Mouse (Mus musculus) G1E (cell line): ENCODE measurements around the gene Ddx27. TPM values are rescaled to one million over a fixed set of nuclear protein-coding genes. Genes with fewer than 3 reads are reported as not detected.

Experiments used
- ATAC-seq: 2 replicates; pipeline ENCODE4 v1.8.0; 2016; ENCODE audit warnings: mild to moderate bottlenecking; ENCODE audit not compliant: insufficient number of reproducible peaks, poor library complexity, low FRiP score, severe bottlenecking; ENCODE audit errors: extremely low read depth
- DNase-seq: peaks from one replicate; pipeline ENCODE4 v3.0.0; 2012; ENCODE audit warnings: low spot score
- H3K27me3 ChIP-seq: 2 replicates; pipeline ENCODE4 v1.6.1; 2012; ENCODE audit warnings: mild to moderate bottlenecking, low read length, inconsistent platforms; ENCODE audit not compliant: insufficient read depth
- H3K36me3 ChIP-seq: replicated peaks from 2 replicates; pipeline ENCODE3; 2012; ENCODE audit warnings: mild to moderate bottlenecking, inconsistent platforms
- H3K4me1 ChIP-seq: 2 replicates; pipeline ENCODE4 v1.6.1; 2012; ENCODE audit warnings: low read depth, low read length, inconsistent platforms, mixed read lengths; ENCODE audit not compliant: insufficient read depth
- H3K4me3 ChIP-seq: 2 replicates; pipeline ENCODE4 v1.5.1; 2012; ENCODE audit warnings: low read depth, mild to moderate bottlenecking, inconsistent platforms, low read length, moderate library complexity, mixed read lengths
- H3K9me3 ChIP-seq: replicated peaks from 2 replicates; pipeline ENCODE4 v1.6.1; 2012; ENCODE audit warnings: inconsistent platforms
- CTCF ChIP-seq: IDR thresholded peaks from 2 replicates; pipeline ENCODE4 v1.5.1; 2012; ENCODE audit warnings: low read depth, low read length, inconsistent platforms, mixed read lengths
- GATA1 ChIP-seq: IDR thresholded peaks from 2 replicates; pipeline ENCODE4 v1.6.1; 2012; ENCODE audit warnings: borderline replicate concordance, low read length, inconsistent platforms, mixed read lengths
- GATA2 ChIP-seq: IDR thresholded peaks from 2 replicates; pipeline ENCODE4 v1.6.1; 2012; ENCODE audit warnings: low read depth, low read length, inconsistent platforms, borderline replicate concordance
- POLR2AphosphoS5 ChIP-seq: IDR thresholded peaks from 2 replicates; pipeline ENCODE4 v1.6.1; 2012; ENCODE audit warnings: low read depth, low read length, inconsistent platforms; ENCODE audit not compliant: insufficient replicate concordance
- TAL1 ChIP-seq: conservative IDR thresholded peaks from 2 replicates; pipeline ENCODE4 v1.6.1; 2012; ENCODE audit warnings: low read depth, low read length, inconsistent platforms, mixed read lengths
- polyA plus RNA-seq: library from polyadenylated mRNA; stranded (reverse); fragments of >175 nt; gene quantifications from 2 replicates; pipeline ENCODE4 v1.2.3, GENCODE M21; 2012
- total RNA-seq, 2 experiments: library from RNA; stranded (forward) in 1 of 2; stranded (reverse) in 1 of 2; fragments of 200-1000 nt in 1 of 2; fragments of >200 nt in 1 of 2; fragmentation: Nextera tagmentation in 1 of 2; gene quantifications; 2 replicates each; pipeline ENCODE4 v1.2.3; 2014 to 2017

Gene Ddx27
- total and polyA plus RNA-seq, 3 experiments: 80.6 to 137 (median 101) TPM

- no peaks in the 10 kb centered on the region for H3K27me3 ChIP-seq
- H3K4me3 ChIP-seq: peak overlapping the region; percentile 72
- H3K4me1 ChIP-seq: peaks cover 45% of the 10 kb centered on the region
- ATAC-seq (no peak), DNase-seq (no peak)
- TF ChIP-seq POLR2AphosphoS5 (peak; percentile 86; the same call in 1 of the 2 replicates), GATA1 (no peak)
- no peaks in the 10 kb centered on the region for H3K9me3 ChIP-seq
- peaks cover 40% of the 10 kb centered on the region for H3K36me3 ChIP-seq
Observed at GRCm38 (mm10) chr2:167064601-167065295, 49.8 kb downstream of the Ddx27 start.

GRCm38 (mm10) chr2:167066031-167066430 lies 51.0 kb downstream of the Ddx27 start:
- Histone ChIP-seq H3K27me3 (peaks cover 11% of the 10 kb centered on the region), H3K4me3 (peak overlapping the region; percentile 72; the same call in 1 of the 2 replicates), H3K36me3 (peaks cover 30% of the 10 kb centered on the region), H3K9me3 (no peaks in the 10 kb centered on the region), H3K4me1 (peaks cover 39% of the 10 kb centered on the region)
- ATAC-seq (no peak), DNase-seq (no peak)
- TF ChIP-seq POLR2AphosphoS5 (peak; percentile 76; the same call in 1 of the 2 replicates), GATA1 (no peak)

DNA sequence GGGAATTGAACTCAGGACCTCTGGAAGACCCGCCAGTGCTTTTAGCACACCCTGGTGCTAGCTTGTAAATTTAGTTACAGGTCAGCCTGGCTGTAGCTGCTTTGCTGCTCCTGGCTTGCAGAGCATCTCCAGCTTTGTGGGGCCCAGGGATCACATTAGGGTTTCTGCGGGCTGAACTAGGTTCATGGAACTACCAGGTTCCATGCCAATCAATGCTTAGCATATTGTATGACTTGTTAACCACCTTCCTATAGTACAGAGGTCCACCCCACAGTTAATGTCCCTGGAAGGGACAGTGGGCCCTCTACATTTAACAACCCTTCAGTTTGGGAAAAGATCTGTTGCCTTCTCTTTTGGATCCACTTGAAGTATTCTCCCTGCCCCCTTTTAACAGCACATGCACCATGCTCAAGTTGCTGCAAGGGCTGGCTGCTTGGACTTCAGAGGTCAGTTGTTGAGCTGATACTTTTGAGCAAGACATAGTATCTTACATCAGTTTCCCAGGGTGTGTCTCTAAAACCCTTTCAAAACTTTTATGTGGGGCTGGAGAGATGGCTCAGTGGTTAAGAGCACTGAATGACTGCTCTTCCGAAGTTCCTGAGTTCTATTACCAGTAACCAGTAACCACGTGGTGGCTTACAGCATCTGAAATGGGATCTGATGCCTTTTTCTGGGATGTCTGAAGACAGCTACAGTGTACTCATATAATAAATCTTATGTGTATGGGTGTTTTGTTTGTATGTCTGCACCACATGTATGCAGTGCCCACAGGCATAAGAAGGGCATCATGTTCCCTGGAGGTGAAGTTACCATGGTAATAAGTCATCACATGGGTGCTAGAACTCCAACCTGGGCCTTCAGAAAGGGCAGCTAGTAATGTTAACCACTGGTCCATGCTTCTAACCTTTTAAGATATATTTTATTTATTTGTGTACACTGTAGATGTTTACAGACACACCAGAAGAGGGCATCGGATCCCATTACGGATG lies 51.8 kb downstream of the Ddx27 start:
- H3K4me3 ChIP-seq: no peak overlapping the region; the same call in 1 of the 2 replicates
- DNase-seq: no peak
- H3K27me3 ChIP-seq: peaks cover 15% of the 10 kb centered on the region
- ATAC-seq: no peak
- no peaks in the 10 kb centered on the region for H3K9me3 ChIP-seq
- TF ChIP-seq GATA2: no peak
- H3K4me1 ChIP-seq: peaks cover 38% of the 10 kb centered on the region
- peaks cover 30% of the 10 kb centered on the region for H3K36me3 ChIP-seq

DNA sequence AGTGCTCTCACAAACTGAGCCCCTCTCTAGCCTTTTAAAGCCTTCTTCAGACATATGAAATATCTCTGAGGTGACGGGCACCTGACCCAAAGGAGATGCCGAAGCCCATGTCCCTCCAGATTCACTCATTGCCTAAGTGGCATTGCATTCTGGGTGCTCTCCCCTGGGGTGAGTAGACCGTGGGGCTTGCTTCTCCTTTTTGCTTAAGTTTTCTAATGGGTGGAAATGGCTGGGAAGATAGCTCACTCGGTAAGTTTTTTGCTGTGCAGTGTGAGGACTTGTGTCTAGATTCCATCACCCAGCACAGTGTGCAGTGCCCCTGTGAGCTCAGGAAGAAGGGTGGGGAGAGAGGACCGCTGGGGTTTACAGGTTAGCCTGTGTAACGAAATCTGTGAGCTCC lies 52.6 kb downstream of the Ddx27 start:
- no peak for ATAC-seq
- peaks cover 30% of the 10 kb centered on the region for H3K36me3 ChIP-seq
- no peaks in the 10 kb centered on the region for H3K9me3 ChIP-seq
- TF ChIP-seq POLR2AphosphoS5 (0 out of 2 replicates have a peak, but pooled peaks have one; percentile 66), CTCF (no peak)
- peaks cover 15% of the 10 kb centered on the region for H3K27me3 ChIP-seq
- H3K4me1 ChIP-seq: peaks cover 40% of the 10 kb centered on the region
- DNase-seq: no peak
- no peak overlapping the region for H3K4me3 ChIP-seq

DNA sequence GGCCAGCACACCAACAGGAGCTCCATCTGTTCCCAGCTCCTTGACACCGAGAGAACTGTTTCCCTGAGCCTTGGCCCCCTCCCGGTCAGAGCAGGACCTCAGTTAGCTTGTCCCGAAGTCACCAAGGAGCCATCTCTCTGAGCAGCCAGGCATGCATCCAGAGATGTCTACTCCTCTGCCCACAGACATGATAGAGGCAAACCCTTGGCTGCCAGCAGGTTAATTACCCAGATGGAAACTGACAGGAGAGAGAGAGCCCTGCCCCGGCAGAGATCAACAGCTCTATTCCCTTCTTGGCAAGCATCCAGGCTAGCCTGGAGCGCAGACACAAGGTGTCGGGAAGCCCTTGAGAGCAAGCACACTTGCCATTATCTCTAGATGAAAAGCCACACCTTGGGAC lies 55.3 kb downstream of the Ddx27 start:
- Histone ChIP-seq H3K27me3 (peaks cover 17% of the 10 kb centered on the region), H3K36me3 (peaks cover 11% of the 10 kb centered on the region), H3K4me1 (peaks cover 31% of the 10 kb centered on the region), H3K4me3 (no peak overlapping the region), H3K9me3 (no peaks in the 10 kb centered on the region)
- ATAC-seq: no peak
- no peak for DNase-seq
- TF ChIP-seq POLR2AphosphoS5 (no peak), TAL1 (no peak), CTCF (no peak), GATA1 (no peak), GATA2 (no peak)

GRCm38 (mm10) chr2:167071266-167071640 lies 56.3 kb downstream of the Ddx27 start:
- H3K36me3 ChIP-seq: peaks cover 3% of the 10 kb centered on the region
- H3K9me3 ChIP-seq: no peaks in the 10 kb centered on the region
- DNase-seq (no peak), ATAC-seq (no peak)
- H3K4me1 ChIP-seq: peaks cover 23% of the 10 kb centered on the region
- peak overlapping the region; percentile 37 for H3K4me3 ChIP-seq
- H3K27me3 ChIP-seq: peaks cover 17% of the 10 kb centered on the region
- no peak for TF ChIP-seq POLR2AphosphoS5
- no peak for TF ChIP-seq TAL1
- no peak for TF ChIP-seq GATA2
- TF ChIP-seq GATA1: no peak
- TF ChIP-seq CTCF: no peak
